Mouse (Mus musculus): ENCODE results near the gene Alg9.

The Alg9 gene

GRCm38 (mm10) chr9:50774991-50775612 is at the start of gene Alg9, which contains the start of gene 1110032A03Rik:
Alg9 (plus strand) TSS chr9:50775019.
1110032A03Rik (minus strand) TSS chr9:50775520.
- in situ Hi-C loops (cut with MboI; ENCODE audit: low pct_unique_long_range_greater_than_20kb in 1 of 2, low sequenced_read_pairs in 2 of 2, unreplicated experiment in 1 of 2) = no loop called here

- in situ Hi-C loops (cut with MboI; ENCODE audit: low pct_unique_long_range_greater_than_20kb in 1 of 2, low sequenced_read_pairs in 2 of 2, unreplicated experiment in 1 of 2) = no loop called here
Measured at GRCm38 (mm10) chr9:50725921-50726590, 48.8 kb upstream of the Alg9 start.

- in situ Hi-C loops (cut with MboI; ENCODE audit: low pct_unique_long_range_greater_than_20kb in 1 of 2, low sequenced_read_pairs in 2 of 2, unreplicated experiment in 1 of 2) = no loop called here
Measured at GRCm38 (mm10) chr9:50727171-50727924, 47.5 kb upstream of the Alg9 start.

GRCm38 (mm10) chr9:50727925-50728651 is 46.7 kb upstream of the Alg9 start:
- in situ Hi-C loops (cut with MboI; ENCODE audit: low pct_unique_long_range_greater_than_20kb in 1 of 2, low sequenced_read_pairs in 2 of 2, unreplicated experiment in 1 of 2) = no loop called here

- in situ Hi-C loops (cut with MboI; ENCODE audit: low pct_unique_long_range_greater_than_20kb in 1 of 2, low sequenced_read_pairs in 2 of 2, unreplicated experiment in 1 of 2) = no loop called here
Measured at GRCm38 (mm10) chr9:50729600-50729999, 45.2 kb upstream of the Alg9 start.

GRCm38 (mm10) chr9:50732560-50732959 is 42.3 kb upstream of the Alg9 start:
- in situ Hi-C loops (cut with MboI; ENCODE audit: low pct_unique_long_range_greater_than_20kb in 1 of 2, low sequenced_read_pairs in 2 of 2, unreplicated experiment in 1 of 2) = no loop called here

GRCm38 (mm10) chr9:50734989-50735388 is 39.8 kb upstream of the Alg9 start:
- in situ Hi-C loops (cut with MboI; ENCODE audit: low pct_unique_long_range_greater_than_20kb in 1 of 2, low sequenced_read_pairs in 2 of 2, unreplicated experiment in 1 of 2) = no loop called here

- in situ Hi-C loops (cut with MboI; ENCODE audit: low pct_unique_long_range_greater_than_20kb in 1 of 2, low sequenced_read_pairs in 2 of 2, unreplicated experiment in 1 of 2) = no loop called here
Measured at GRCm38 (mm10) chr9:50738914-50739870, 35.6 kb upstream of the Alg9 start, which contains the start of gene Dixdc1. Dixdc1 (minus strand) TSS chr9:50739517.

GRCm38 (mm10) chr9:50740867-50741784 is 33.7 kb upstream of the Alg9 start:
- in situ Hi-C loops (cut with MboI; ENCODE audit: low pct_unique_long_range_greater_than_20kb in 1 of 2, low sequenced_read_pairs in 2 of 2, unreplicated experiment in 1 of 2) = no loop called here

- in situ Hi-C loops (cut with MboI; ENCODE audit: low pct_unique_long_range_greater_than_20kb in 1 of 2, low sequenced_read_pairs in 2 of 2, unreplicated experiment in 1 of 2) = no loop called here
Measured at GRCm38 (mm10) chr9:50742261-50742660, 32.6 kb upstream of the Alg9 start.

GRCm38 (mm10) chr9:50742744-50743143 is 32.1 kb upstream of the Alg9 start:
- in situ Hi-C loops (cut with MboI; ENCODE audit: low pct_unique_long_range_greater_than_20kb in 1 of 2, low sequenced_read_pairs in 2 of 2, unreplicated experiment in 1 of 2) = no loop called here

GRCm38 (mm10) chr9:50745806-50746205 is 29.0 kb upstream of the Alg9 start:
- in situ Hi-C loops (cut with MboI; ENCODE audit: low pct_unique_long_range_greater_than_20kb in 1 of 2, low sequenced_read_pairs in 2 of 2, unreplicated experiment in 1 of 2) = no loop called here

GRCm38 (mm10) chr9:50746214-50746677 is 28.6 kb upstream of the Alg9 start, which contains the start of gene 2310030G06Rik:
2310030G06Rik (minus strand) TSS chr9:50746536.
- in situ Hi-C loops (cut with MboI; ENCODE audit: low pct_unique_long_range_greater_than_20kb in 1 of 2, low sequenced_read_pairs in 2 of 2, unreplicated experiment in 1 of 2) = no loop called here

GRCm38 (mm10) chr9:50750706-50751105 is 24.1 kb upstream of the Alg9 start:
- in situ Hi-C loops (cut with MboI; ENCODE audit: low pct_unique_long_range_greater_than_20kb in 1 of 2, low sequenced_read_pairs in 2 of 2, unreplicated experiment in 1 of 2) = no loop called here

- in situ Hi-C loops (cut with MboI; ENCODE audit: low pct_unique_long_range_greater_than_20kb in 1 of 2, low sequenced_read_pairs in 2 of 2, unreplicated experiment in 1 of 2) = no loop called here
Measured at GRCm38 (mm10) chr9:50751323-50751722, 23.5 kb upstream of the Alg9 start, which contains the start of gene Cryab. Cryab (plus strand) TSS chr9:50751325.

- in situ Hi-C loops (cut with MboI; ENCODE audit: low pct_unique_long_range_greater_than_20kb in 1 of 2, low sequenced_read_pairs in 2 of 2, unreplicated experiment in 1 of 2) = no loop called here
Measured at GRCm38 (mm10) chr9:50752054-50752602, 22.7 kb upstream of the Alg9 start, which contains the start of gene Hspb2. Hspb2 (minus strand) TSS chr9:50752354.
